Mouse (Mus musculus): ENCODE measurements around the gene Serp2.

DNA sequence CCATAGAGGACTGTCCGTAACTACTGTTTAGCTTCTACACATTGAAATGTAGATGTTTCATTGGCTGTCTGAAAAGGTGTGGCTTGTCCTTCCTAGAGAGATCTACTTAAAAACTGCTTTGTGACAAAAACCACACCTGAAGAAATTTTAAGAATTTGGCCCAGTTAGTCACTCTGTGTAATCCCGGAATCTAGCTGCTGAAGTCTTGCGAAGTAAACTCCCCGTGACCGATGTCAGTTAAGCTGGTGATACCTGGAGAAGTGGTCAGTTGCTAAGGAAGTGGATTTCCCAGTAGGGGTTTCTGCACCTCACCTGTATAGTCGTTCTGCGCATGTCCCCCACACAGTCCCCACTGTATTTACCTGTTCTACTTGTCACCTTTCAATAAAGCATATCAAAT, 49.3 kb downstream of the Serp2 start:
- TF ChIP-seq CTCF (IDR thresholded peaks at IDR 0.05; ENCODE audit: low read depth, low read length) (no peak), POLR2A (IDR thresholded peaks at IDR 0.05; ENCODE audit: extremely low read depth, insufficient read depth, low read length) (no peak)

Measured in liver, adult 2 months (tissue).